Comparison of ENCODE assay signal across 8 mouse cellular contexts in genomic region chr1:95668253-95668805, GRCm38 (mm10). TPM values are rescaled to one million over a fixed set of nuclear protein-coding genes. Genes with fewer than 3 reads are reported as not detected.
DNase-seq lines count a peak whose midpoint lies in the region; ATAC-seq and TF ChIP-seq lines count a peak whose summit lies in the region.

No protein-coding gene starts in this region.

- H3K4me3 ChIP-seq in heart, embryonic 16.5 days (ENCODE audit: low read length): peak overlapping the region; percentile 62
- peak overlapping the region; percentile 57 for H3K4me3 ChIP-seq in liver, embryonic 15.5 days (replicated peaks)
- H3K4me3 ChIP-seq in stomach, postnatal 0 days (ENCODE audit: low read depth, low read length): peak overlapping the region; percentile 54

- peak; percentile 1 to 30 for DNase-seq in left cerebral cortex, postnatal 10 days (ENCODE audit: extremely low spot score in 1 of 2, low spot score in 2 of 2)
- DNase-seq in left cerebral cortex, adult 18-20 months (ENCODE audit: low spot score in 2 of 2): no peak
- DNase-seq in embryo, embryonic 10 days (ENCODE audit: low spot score): peak; percentile 48
- no peak for DNase-seq in stomach, postnatal 0 days (ENCODE audit: low spot score)

- peaks cover 2% of the 10 kb centered on the region; the same call in 1 of the 2 replicates for H3K4me1 ChIP-seq in heart, embryonic 16.5 days (ENCODE audit: control insufficient read depth, insufficient read depth, low read length)
- peaks cover 5% of the 10 kb centered on the region; the same call in 1 of the 2 replicates for H3K4me1 ChIP-seq in liver, embryonic 15.5 days (replicated peaks)
- peaks cover 2% of the 10 kb centered on the region; the same call in 1 of the 2 replicates for H3K4me1 ChIP-seq in stomach, postnatal 0 days (replicated peaks; ENCODE audit: control insufficient read depth, insufficient read depth)

- no peaks in the 10 kb centered on the region for H3K36me3 ChIP-seq in heart, embryonic 16.5 days (ENCODE audit: control insufficient read depth, insufficient read depth)
- no peaks in the 10 kb centered on the region for H3K36me3 ChIP-seq in liver, embryonic 15.5 days (replicated peaks)
- H3K36me3 ChIP-seq in stomach, postnatal 0 days (ENCODE audit: control insufficient read depth, insufficient read depth, low read length): no peaks in the 10 kb centered on the region

- ATAC-seq in heart, embryonic 16.5 days (replicated peaks; ENCODE audit: extremely low read depth, insufficient read depth, low FRiP score): no peak
- no peak for ATAC-seq in liver, embryonic 15.5 days (ENCODE audit: insufficient read depth)
- ATAC-seq in stomach, postnatal 0 days (ENCODE audit: low FRiP score, low TSS enrichment): no peak
- no peak for ATAC-seq in monocyte, adult 5-6 weeks (replicated peaks; ENCODE audit: insufficient number of reproducible peaks, low FRiP score, low TSS enrichment, poor library complexity, severe bottlenecking)
- ATAC-seq in megakaryocyte-erythroid progenitor cell, adult 5-6 weeks (replicated peaks; ENCODE audit: low FRiP score, low TSS enrichment, poor library complexity, severe bottlenecking): no peak

- TF ChIP-seq EP300 in stomach, postnatal 0 days (optimal IDR thresholded peaks at IDR 0.05): no peak

- no peak overlapping the region for H3K27ac ChIP-seq in heart, embryonic 16.5 days (ENCODE audit: low read length)
- no peak overlapping the region for H3K27ac ChIP-seq in liver, embryonic 15.5 days (replicated peaks)
- H3K27ac ChIP-seq in stomach, postnatal 0 days (replicated peaks): no peak overlapping the region

- peaks cover 5% of the 10 kb centered on the region for H3K27me3 ChIP-seq in heart, embryonic 16.5 days (ENCODE audit: control insufficient read depth, insufficient read depth, low read length)
- peaks cover 21% of the 10 kb centered on the region for H3K27me3 ChIP-seq in liver, embryonic 15.5 days
- H3K27me3 ChIP-seq in stomach, postnatal 0 days (ENCODE audit: control insufficient read depth, insufficient read depth, low read length): no peaks in the 10 kb centered on the region

- intact Hi-C loops in left cerebral cortex, postnatal 10 days (cut with DNase I): loop anchor here (5.0 kb wide), 1 partner anchor 356 kb away; the partner anchor contains the start of gene Fam174a

- peak overlapping the region; percentile 78 for H3K4me2 ChIP-seq in heart, embryonic 16.5 days (ENCODE audit: low read depth, low read length)
- H3K4me2 ChIP-seq in liver, embryonic 15.5 days: peak overlapping the region; percentile 78
- H3K4me2 ChIP-seq in stomach, postnatal 0 days (replicated peaks; ENCODE audit: low read depth): peak overlapping the region; percentile 86

- no peak for TF ChIP-seq CTCF in stomach, postnatal 0 days (IDR thresholded peaks at IDR 0.05; ENCODE audit: low read depth)

- WGBS in heart, embryonic 16.5 days: 10% methylated on average over 6 of the region's 6 CpGs
- 7% methylated on average over 6 of the region's 6 CpGs for WGBS in liver, embryonic 15.5 days (ENCODE audit: insufficient replicate concordance)
- 4% methylated on average over 6 of the region's 6 CpGs for WGBS in stomach, postnatal 0 days

- H3K9me3 ChIP-seq in heart, embryonic 16.5 days (replicated peaks; ENCODE audit: control insufficient read depth, low read length): no peaks in the 10 kb centered on the region
- H3K9me3 ChIP-seq in liver, embryonic 15.5 days (replicated peaks): no peaks in the 10 kb centered on the region
- no peaks in the 10 kb centered on the region for H3K9me3 ChIP-seq in stomach, postnatal 0 days (ENCODE audit: control insufficient read depth, low read length)

- H3K9ac ChIP-seq in heart, embryonic 16.5 days (ENCODE audit: low read length): peak overlapping the region; percentile 66
- H3K9ac ChIP-seq in liver, embryonic 15.5 days: no peak overlapping the region
- peak overlapping the region; percentile 47; the same call in 1 of the 2 replicates for H3K9ac ChIP-seq in stomach, postnatal 0 days (ENCODE audit: low read length)

RNA-seq across cellular contexts. Expression of gene St8sia4, which starts 1.0 kb away (rescaled TPM):
- 10 to 100 TPM; 13.3 to 13.4 TPM for total RNA-seq in left cerebral cortex, postnatal 10 days (2021)
- 1 to 10 TPM; 7.8 to 8.0 TPM for total RNA-seq in left cerebral cortex, adult 18-20 months (2021)
- polyA plus RNA-seq in heart, embryonic 16.5 days (2015; fragmentation: Nextera tagmentation; extraction: Ambion mirVana): 2.8 and 3.5 TPM in 2 replicates
- 1.8 and 2.0 TPM in 2 replicates for polyA plus RNA-seq in liver, embryonic 15.5 days (2015; fragmentation: Nextera tagmentation; extraction: Ambion mirVana)
- 1.3 and 1.7 TPM in 2 replicates for polyA plus RNA-seq in stomach, postnatal 0 days (2015; fragmentation: Nextera tagmentation; extraction: Ambion mirVana)
- total RNA-seq in monocyte, adult 5-6 weeks (2017): 149 to 177 TPM (median 157 TPM) in 3 replicates
- total RNA-seq in megakaryocyte-erythroid progenitor cell, adult 5-6 weeks (2014; fragmentation: Nextera tagmentation): 5.3 and 5.5 TPM in 2 replicates
- total RNA-seq in megakaryocyte-erythroid progenitor cell, adult 5-6 weeks (2017): 10.1 and 12.1 TPM in 2 replicates

Comparison
In these comparisons a context has a peak if more than half of its experiments do, and no peak if none do; other contexts are left out.
1. DNase-seq: peak in left cerebral cortex, postnatal 10 days (2 of 2) and embryo, embryonic 10 days (single experiment); none in left cerebral cortex, adult 18-20 months (0 of 2) and stomach, postnatal 0 days (single experiment).
2. RNA of gene St8sia4, which starts 1.0 kb away (total RNA-seq): 149 to 177 TPM in monocyte, adult 5-6 weeks; 13.3 to 13.4 TPM in left cerebral cortex, postnatal 10 days, 5.3 to 12.1 TPM in megakaryocyte-erythroid progenitor cell, adult 5-6 weeks and 7.8 to 8.0 TPM in left cerebral cortex, adult 18-20 months; every median in the first group is over 10 times any median in the second.
3. Peak in every context shown above with its lines, with median percentiles within 50 percentile points of each other: H3K4me2 ChIP-seq and H3K4me3 ChIP-seq.